Mouse (Mus musculus): ENCODE measurements around the gene Fam71d.

DNA sequence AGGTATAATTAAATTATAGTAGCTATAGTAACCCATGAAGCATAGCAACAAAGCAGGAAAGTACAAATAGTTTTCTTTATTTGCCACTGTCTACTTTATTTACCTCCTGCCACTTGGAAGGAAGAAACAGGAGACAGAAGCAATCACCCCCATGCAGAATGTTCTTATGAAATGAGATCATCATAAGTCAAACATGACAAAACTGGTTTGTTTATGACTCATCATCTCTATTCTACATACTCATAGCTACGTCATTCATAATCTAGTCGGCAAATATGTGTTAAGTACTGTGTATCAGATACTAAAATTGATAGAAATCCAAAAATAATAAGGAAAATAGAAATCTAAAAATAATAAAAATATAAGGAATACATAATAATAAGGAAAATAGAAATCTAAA lies 49.0 kb downstream of the Fam71d start:
- TF ChIP-seq CTCF (IDR thresholded peaks at IDR 0.05; ENCODE audit: low read depth) (no peak), EP300 (IDR thresholded peaks at IDR 0.05; ENCODE audit: low read depth) (no peak)
